Mouse (Mus musculus) midbrain, postnatal 0 days (tissue): ENCODE results near the gene Klf7. TPM values are rescaled to one million over a fixed set of nuclear protein-coding genes. Genes with fewer than 3 reads are reported as not detected.

Experiments used
- ATAC-seq: fragments of 200-750 bp; cut with Nextera tagmentation; 2 replicates; pipeline ENCODE4 v1.8.0; 2017; ENCODE audit warnings: moderate number of reproducible peaks, mild to moderate bottlenecking, moderate TSS enrichment, moderate library complexity; ENCODE audit not compliant: low FRiP score
- DNase-seq: peaks from one replicate; pipeline ENCODE4 v3.0.0-alpha.2; 2015; ENCODE audit warnings: low spot score
- H3K27ac ChIP-seq: fragments of 300-500 bp; sonication (generic); 2 replicates; pipeline ENCODE4 v1.5.1; 2014; ENCODE audit warnings: low read depth, mild to moderate bottlenecking, low read length, mixed read lengths
- H3K27me3 ChIP-seq: fragments of 300-500 bp; sonication (generic); 2 replicates; pipeline ENCODE4 v1.6.1; 2014; ENCODE audit warnings: low read length, control low read depth, mixed read lengths; ENCODE audit not compliant: insufficient read depth
- H3K36me3 ChIP-seq: fragments of 300-500 bp; sonication (generic); 2 replicates; pipeline ENCODE4 v1.6.1; 2014; ENCODE audit warnings: low read length, control low read depth, mixed read lengths; ENCODE audit not compliant: insufficient read depth
- H3K4me1 ChIP-seq: fragments of 300-500 bp; sonication (generic); 2 replicates; pipeline ENCODE4 v1.6.1; 2014; ENCODE audit warnings: mild to moderate bottlenecking, control low read depth, antibody characterized with exemption, low read length, mixed read lengths; ENCODE audit not compliant: insufficient read depth
- H3K4me2 ChIP-seq: fragments of 300-500 bp; sonication (generic); 2 replicates; pipeline ENCODE4 v1.6.1; 2014; ENCODE audit warnings: low read depth, mild to moderate bottlenecking, low read length, mixed read lengths; ENCODE audit not compliant: poor library complexity, severe bottlenecking
- H3K4me3 ChIP-seq: fragments of 300-500 bp; sonication (generic); 2 replicates; pipeline ENCODE4 v1.5.1; 2014; ENCODE audit warnings: low read depth, mild to moderate bottlenecking, low read length, moderate library complexity
- H3K9ac ChIP-seq: fragments of 300-500 bp; sonication (generic); replicated peaks from 2 replicates; pipeline ENCODE4 v1.6.1; 2014; ENCODE audit warnings: mild to moderate bottlenecking, low read length, moderate library complexity, mixed read lengths; ENCODE audit not compliant: poor library complexity, severe bottlenecking
- H3K9me3 ChIP-seq: fragments of 300-500 bp; sonication (generic); 2 replicates; pipeline ENCODE4 v1.6.1; 2016; ENCODE audit warnings: low read length, control low read depth
- CTCF ChIP-seq: IDR thresholded peaks from 2 replicates; pipeline ENCODE4 v1.5.1; 2016; ENCODE audit warnings: antibody characterized with exemption, mild to moderate bottlenecking
- WGBS: fragments of 180-500 bp; shearing (Covaris S2); extraction: QIAGEN DNeasy Blood & Tissue Kit; methylation state at CpG from one replicate; pipeline ENCODE4 v1.1.7; 2014; 5-methylcytosine and 5-hydroxymethylcytosine counted together
- polyA plus RNA-seq: library from polyadenylated mRNA; unstranded; fragments of >200 nt; fragmentation: Nextera tagmentation; extraction: Ambion mirVana; gene quantifications from 2 replicates; pipeline ENCODE4 v1.2.1, GENCODE M21; 2015
- total RNA-seq: library from RNA; depleted of rRNA; stranded (reverse); fragments of >200 nt; gene quantifications from 2 replicates; pipeline ENCODE4 v1.2.3, GENCODE M21; 2014

Gene Klf7
- total and polyA plus RNA-seq, 2 experiments from 2014 or later: 59.9 to 138 TPM

GRCm38 (mm10) chr1:64097640-64098287, 24.3 kb downstream of the Klf7 start:
- no peak for ATAC-seq
- TF ChIP-seq CTCF: no peak
- Histone ChIP-seq H3K4me3 (no peak overlapping the region), H3K27me3 (no peaks in the 10 kb centered on the region), H3K4me2 (no peak overlapping the region), H3K36me3 (0 out of 2 replicates have a peak, but pooled peaks cover 3% of the 10 kb centered on the region), H3K9me3 (no peaks in the 10 kb centered on the region), H3K27ac (peak overlapping the region; percentile 27; the same call in 1 of the 2 replicates), H3K4me1 (no peaks in the 10 kb centered on the region), H3K9ac (no peak overlapping the region)
- DNase-seq: no peak
- 68% methylated on average over 6 of the region's 6 CpGs for WGBS

- no peaks in the 10 kb centered on the region for H3K36me3 ChIP-seq
- H3K9me3 ChIP-seq: no peaks in the 10 kb centered on the region
- no peak overlapping the region for H3K4me2 ChIP-seq
- no peak overlapping the region for H3K27ac ChIP-seq
- no peak for TF ChIP-seq CTCF
- H3K27me3 ChIP-seq: no peaks in the 10 kb centered on the region
- H3K4me1 ChIP-seq: peaks cover 8% of the 10 kb centered on the region; the same call in 1 of the 2 replicates
- no peak overlapping the region for H3K4me3 ChIP-seq
- no peak for ATAC-seq
- no peak for DNase-seq
- H3K9ac ChIP-seq: no peak overlapping the region
- WGBS: 92% methylated on average over 5 of the region's 5 CpGs
Observed at GRCm38 (mm10) chr1:64093018-64093417, 29.1 kb downstream of the Klf7 start.

- no peaks in the 10 kb centered on the region for H3K9me3 ChIP-seq
- 56% methylated on average over 9 of the region's 9 CpGs for WGBS
- no peak overlapping the region for H3K4me3 ChIP-seq
- H3K36me3 ChIP-seq: no peaks in the 10 kb centered on the region
- H3K4me1 ChIP-seq: peaks cover 8% of the 10 kb centered on the region; the same call in 1 of the 2 replicates
- TF ChIP-seq CTCF: no peak
- H3K27me3 ChIP-seq: no peaks in the 10 kb centered on the region
- DNase-seq: no peak
- H3K9ac ChIP-seq: no peak overlapping the region
- H3K27ac ChIP-seq: no peak overlapping the region
- no peak overlapping the region for H3K4me2 ChIP-seq
- ATAC-seq: no peak
Observed at GRCm38 (mm10) chr1:64091591-64091990, 30.5 kb downstream of the Klf7 start.

- Histone ChIP-seq H3K9me3 (no peaks in the 10 kb centered on the region), H3K36me3 (no peaks in the 10 kb centered on the region), H3K27ac (no peak overlapping the region), H3K4me2 (no peak overlapping the region), H3K9ac (no peak overlapping the region), H3K4me3 (no peak overlapping the region), H3K27me3 (no peaks in the 10 kb centered on the region), H3K4me1 (peaks cover 8% of the 10 kb centered on the region; the same call in 1 of the 2 replicates)
- no peak for DNase-seq
- ATAC-seq: no peak
- TF ChIP-seq CTCF: no peak
- WGBS: 85% methylated on average over 5 of the region's 5 CpGs
Observed at GRCm38 (mm10) chr1:64090566-64090965, 31.5 kb downstream of the Klf7 start.

- H3K27me3 ChIP-seq: no peaks in the 10 kb centered on the region
- TF ChIP-seq CTCF: no peak
- H3K4me1 ChIP-seq: peaks cover 8% of the 10 kb centered on the region; the same call in 1 of the 2 replicates
- H3K9ac ChIP-seq: no peak overlapping the region
- 82% methylated on average over 1 of the region's 1 CpGs for WGBS
- no peaks in the 10 kb centered on the region for H3K36me3 ChIP-seq
- no peak for DNase-seq
- no peak overlapping the region for H3K4me2 ChIP-seq
- H3K9me3 ChIP-seq: no peaks in the 10 kb centered on the region
- H3K27ac ChIP-seq: no peak overlapping the region
- H3K4me3 ChIP-seq: no peak overlapping the region
- no peak for ATAC-seq
Observed at GRCm38 (mm10) chr1:64089691-64090090, 32.4 kb downstream of the Klf7 start.

- Histone ChIP-seq H3K4me3 (no peak overlapping the region), H3K4me2 (peak overlapping the region; percentile 9; the same call in 1 of the 2 replicates), H3K4me1 (peaks cover 8% of the 10 kb centered on the region; the same call in 1 of the 2 replicates), H3K9ac (no peak overlapping the region), H3K27ac (peak overlapping the region; percentile 58; the same call in 1 of the 2 replicates), H3K36me3 (no peaks in the 10 kb centered on the region), H3K27me3 (no peaks in the 10 kb centered on the region), H3K9me3 (no peaks in the 10 kb centered on the region)
- ATAC-seq: no peak
- WGBS: 64% methylated on average over 12 of the region's 12 CpGs
- no peak for DNase-seq
- no peak for TF ChIP-seq CTCF
Observed at GRCm38 (mm10) chr1:64088604-64089320, 33.3 kb downstream of the Klf7 start.
